Mouse (Mus musculus) layer of hippocampus, postnatal 36 days (tissue): ENCODE measurements around the gene Idh3b. TPM values are rescaled to one million over a fixed set of nuclear protein-coding genes. Genes with fewer than 3 reads are reported as not detected.

Experiments used
- DNase-seq, 2 experiments: peaks; one replicate each; pipeline ENCODE4 v3.0.0; 2022
- total RNA-seq, 2 experiments: library from RNA; stranded (reverse); gene quantifications; 2 replicates each; pipeline ENCODE4 v1.2.3; 2021

Idh3b gene
- 100 to 1,000 TPM; 329 to 336 TPM for total RNA-seq

DNA sequence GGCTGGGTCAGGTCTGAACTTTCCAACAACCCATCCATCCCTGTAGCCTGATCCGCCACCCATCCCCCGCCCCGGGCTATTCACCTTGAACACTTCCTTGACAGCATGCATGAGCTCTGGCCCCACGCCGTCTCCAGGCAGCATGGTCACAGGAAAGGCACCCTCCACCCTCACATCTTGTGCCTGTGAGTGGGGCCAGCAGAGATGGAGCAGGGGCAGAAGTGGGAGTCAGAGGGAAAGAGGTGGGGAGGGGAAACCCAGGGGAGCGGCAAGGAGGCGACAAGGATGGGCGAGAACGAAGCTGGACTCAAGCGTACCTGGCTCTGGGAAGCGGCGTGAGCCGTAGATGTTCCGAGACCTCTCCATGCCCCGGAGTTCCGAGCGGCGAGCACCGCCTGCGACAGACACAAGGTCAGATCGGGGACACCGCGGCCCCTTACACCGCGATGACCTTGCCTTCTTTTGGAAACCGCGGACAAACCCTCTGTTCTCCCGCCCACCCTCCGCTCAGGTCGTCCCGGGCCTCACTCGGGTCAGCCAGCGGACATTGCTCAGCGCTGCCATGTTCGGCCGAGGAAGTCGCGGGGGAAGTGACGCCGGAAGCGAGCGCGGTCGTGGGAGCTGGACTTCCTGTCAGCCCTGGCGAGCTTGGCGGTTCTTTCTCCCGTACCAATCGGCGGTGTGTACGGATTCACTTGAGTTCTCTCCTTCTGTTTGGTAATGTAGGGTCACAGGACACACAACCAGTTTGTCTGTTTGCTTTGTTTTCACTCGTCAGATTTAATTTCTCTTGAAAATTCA lies at the start of gene Idh3b:
TSS of gene Idh3b (minus strand) at position 694 of the 801 bp plus-strand sequence.
- peak; percentile 87 to 89 for DNase-seq

DNA sequence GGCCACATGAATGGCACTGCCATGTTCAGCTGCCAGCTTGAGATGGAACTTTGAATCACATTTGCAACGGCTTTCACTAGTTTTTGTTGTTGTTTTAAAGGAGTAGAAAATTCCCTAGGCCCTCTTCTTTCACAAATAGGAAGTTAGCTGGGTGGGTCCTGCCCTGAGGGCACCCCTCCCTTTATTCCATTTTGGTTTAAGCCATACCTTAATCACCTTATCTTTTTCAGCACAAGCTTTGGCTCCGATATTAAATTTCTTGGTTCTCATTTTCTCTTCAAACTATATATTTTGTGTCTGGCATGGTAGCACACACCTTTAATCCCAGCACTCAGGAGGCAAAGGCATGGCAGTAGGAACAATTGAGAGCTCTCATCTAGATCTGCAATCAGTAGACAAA lies 45.2 kb upstream of the Idh3b start:
- DNase-seq = no peak

DNA sequence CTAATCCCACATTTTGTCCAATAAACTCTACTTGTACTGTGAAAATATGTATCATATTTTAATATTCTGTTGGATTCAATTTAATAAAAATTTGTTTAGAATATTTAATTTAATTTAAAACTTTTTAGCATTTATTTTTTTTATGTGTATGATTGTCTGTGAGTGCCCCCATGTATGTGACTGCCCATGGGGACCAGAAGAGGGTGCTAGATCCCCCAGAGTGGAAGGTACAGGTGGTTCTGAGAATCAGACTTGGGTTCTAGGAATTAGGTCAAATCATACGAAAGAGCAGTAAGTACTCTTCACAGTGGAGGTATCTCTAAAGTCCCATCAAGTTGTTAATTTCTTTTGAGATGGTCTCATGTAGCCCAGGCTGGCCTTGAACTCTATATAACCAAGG lies 42.7 kb upstream of the Idh3b start:
- no peak for DNase-seq

DNA sequence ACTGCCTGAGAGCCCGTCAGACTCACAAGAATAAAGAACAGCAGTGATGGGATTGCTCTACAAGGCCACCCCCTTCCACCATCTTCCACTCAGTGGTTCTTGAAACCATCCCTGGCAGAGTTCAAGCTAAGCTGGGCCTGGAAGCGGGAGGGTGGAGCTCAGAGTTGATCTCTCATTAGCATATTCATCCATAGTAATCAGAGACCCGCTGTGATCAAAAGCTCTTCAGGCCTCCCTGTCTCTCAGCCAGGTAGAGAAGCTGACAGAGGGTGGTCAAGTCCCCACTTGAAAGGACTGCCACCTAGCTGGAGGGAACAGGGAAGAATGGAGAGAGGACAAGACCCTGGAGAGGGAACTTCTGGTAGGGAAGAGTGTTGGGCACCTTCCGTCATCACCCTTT lies 18.7 kb upstream of the Idh3b start:
- no peak for DNase-seq

DNA sequence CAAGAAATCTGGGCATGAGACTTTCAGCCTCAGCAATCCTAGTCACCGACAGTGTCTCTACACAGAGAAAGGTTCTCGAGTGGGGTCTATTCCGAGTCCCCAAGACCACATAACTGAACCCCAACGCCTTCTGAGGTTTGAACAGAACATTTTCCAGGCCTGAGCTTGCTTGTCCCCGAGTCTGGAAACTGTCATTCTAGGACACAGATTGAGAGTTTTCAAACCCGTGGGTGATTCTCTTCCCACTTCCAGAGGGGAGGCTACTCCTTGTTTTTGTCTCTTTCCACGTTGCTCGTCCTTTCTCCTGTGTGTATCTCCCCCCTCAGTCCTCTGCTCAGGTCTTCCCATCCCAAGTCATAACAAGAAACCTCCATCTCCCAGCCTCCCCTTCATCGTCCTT lies 13.2 kb upstream of the Idh3b start:
- no peak for DNase-seq

DNA sequence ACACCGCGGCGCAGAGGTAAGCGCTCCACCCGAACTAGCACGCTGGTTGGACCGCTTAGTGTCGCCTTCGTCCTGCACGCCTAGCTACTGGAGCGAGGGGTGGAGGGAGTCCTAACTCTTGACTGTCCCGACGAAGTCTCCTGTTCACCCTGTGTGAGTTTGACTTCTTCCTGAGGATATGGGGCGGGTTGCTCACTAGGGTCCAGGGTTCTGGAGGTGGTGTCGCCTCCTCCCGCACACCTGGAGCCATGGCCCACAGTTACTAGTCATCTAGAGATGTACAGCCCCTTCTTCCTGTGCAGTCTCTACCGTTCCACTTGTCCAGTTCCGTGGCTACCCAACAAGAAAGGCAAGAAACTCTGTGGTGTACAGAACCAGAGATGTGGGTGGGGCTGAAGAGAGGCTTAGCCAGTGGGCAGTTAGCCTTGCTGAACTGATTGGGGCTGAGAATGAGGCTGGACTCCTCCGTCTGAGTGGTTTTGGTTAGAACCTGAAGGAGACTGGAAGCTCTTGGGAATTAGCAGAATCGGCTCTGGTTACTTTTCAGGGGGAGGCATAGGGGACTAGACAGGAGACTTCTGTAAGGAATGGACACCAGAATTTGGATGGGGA lies 11.9 kb upstream of the Idh3b start:
- no peak for DNase-seq

DNA sequence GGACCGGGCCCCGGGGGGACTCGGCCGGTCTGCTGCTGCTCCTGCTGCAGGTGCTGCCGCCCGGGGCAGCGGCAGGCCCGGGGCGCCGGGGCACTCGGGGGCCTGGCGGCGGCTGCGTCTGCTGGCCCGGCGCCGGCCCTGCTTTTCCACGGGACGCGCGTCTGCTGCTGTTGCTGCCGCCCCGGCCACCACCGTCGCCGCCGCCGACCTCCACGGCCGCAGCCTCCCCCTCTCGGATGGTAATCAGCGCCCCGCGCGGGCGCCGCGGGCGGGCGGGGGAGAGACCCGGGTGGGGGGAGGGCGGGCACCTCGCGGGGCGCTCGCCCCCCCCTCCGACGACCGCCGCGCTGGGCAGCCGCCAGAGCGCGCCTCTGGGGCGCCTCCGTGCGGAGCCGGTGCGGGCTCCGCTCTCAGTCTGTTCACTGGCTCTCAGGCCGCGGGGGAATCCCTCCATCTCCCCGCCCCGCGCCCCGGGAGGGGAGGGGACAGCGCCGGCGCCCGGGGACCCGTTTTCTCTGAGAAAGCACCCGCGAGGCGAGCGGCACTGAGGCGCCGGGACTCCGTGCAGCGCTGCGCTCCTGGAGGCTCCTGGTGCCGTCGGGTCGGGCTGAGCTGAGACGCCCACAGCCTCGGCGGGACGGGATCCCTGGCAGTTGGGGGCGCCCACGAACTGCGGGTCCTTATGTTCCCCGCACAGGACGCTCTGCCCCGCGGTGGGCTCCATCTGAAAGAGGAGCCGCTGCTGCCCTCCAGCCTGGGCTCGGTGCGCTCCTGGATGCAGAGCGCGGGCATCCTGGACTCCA lies 11.2 kb upstream of the Idh3b start:
- DNase-seq = peak; percentile 54 to 59

DNA sequence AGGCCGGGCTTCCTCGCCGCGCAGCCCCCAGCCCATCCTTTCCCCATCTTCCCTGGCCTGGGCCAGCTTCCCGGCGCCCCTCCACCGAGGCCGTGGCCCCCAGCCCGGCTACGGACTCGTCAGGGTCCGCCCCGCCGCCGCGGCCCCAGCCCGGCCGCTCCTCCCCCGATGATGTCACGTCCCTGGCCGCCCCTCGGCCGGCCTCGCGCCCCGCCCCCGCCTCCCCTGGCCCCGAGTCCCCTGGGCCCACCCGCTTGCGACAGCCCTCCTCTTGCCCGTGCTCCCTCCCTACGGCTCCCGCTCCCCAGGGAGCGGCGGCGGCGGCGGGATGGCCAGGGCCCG lies 10.6 kb upstream of the Idh3b start, which contains the start of gene Ebf4:
TSS of gene Ebf4 (plus strand) at position 234 of the 342 bp plus-strand sequence.
- DNase-seq = peak in 1 of 2 experiments; percentile 41

DNA sequence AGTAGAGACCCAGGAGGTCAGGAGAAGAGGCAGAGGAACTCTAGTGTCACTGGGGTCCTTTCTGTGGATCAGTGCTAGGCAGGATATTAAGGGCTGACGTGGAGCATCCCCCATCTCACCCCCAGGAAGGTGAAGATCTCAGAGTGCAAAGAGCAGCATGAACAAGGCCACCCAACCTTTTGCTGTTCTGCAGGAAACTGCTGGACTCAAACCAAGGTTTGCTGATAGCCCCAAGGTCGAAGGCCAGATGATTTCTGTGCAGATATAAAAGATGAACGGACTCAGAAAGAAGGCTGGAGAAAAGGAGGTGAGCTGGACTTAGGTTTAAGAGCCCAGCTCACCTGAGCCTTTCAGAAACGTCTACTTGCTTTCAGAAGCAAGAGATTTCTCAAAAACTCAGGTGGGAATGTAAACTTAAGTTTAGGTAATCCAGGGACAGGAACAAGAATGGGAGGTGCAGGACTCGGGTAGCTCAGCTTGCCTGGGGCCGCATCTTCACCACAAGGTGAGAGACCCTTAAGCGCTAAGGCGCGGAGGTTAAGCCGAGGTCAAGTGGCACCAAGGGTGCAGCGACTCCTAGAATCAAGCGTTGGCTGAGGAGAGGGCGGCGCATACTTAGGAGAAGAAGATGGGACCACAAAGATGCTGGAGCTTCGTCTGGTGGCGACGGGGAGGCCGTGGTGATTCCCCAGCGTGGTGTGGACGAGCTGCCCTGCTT lies 10.0 kb upstream of the Idh3b start:
- DNase-seq = no peak

DNA sequence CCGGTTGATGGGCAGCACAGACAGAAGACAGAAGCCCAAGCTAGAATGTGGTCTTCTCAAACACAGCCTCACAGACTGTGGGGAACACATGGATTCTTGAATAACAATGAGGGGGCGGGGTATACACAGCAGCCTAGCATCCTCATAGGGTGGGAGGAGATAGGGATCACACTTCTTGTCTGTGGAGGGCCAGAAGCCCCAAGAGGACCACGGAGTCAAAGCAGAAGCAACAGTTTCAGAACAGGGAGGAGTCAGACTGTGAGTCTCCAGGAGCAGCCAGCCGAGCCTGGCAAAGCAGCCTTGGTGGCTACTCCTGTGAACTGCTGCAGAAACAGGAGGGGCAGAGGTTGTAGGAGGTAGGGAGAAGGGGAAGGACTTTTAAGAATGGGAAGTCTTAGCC lies 9.1 kb upstream of the Idh3b start:
- DNase-seq = no peak

DNA sequence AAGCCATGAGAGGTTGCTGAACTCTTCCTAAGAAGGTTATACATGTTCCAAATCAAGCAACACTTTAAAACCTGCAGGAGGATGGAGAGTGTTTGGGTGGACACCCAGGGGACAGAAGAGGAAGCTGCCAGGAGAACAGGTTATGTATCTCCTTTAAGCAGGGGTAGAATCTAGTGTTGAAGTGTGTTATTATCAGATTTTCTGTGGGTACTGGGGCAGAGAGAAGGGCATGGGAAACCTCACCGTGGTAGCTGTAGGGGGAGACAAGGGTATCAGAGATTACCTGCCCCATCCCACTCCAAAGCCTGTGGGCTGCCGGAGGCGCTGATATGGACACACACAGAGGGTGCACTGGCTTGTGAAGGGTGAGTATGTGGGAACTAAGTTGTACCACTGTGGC lies 8.7 kb upstream of the Idh3b start:
- no peak for DNase-seq

DNA sequence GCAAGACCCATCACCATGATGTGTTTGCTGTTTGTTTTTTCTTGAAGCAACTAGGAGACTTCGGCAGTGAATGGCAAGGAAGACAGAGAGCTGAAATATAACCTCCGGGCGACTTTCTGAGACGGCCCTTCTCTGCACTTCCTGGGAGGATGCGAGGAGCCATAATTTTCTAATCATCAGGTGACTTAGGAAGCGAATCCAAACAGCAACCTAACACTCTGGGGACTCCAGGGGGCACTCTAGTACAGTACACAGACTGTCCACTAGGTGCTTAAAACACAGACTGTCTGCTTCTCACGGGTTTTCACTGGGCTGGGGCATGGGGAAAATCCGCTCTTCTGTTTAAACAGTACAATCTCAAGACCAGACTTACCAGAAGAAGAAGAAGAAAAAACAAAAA lies 7.1 kb upstream of the Idh3b start:
- peak; percentile 64 to 65 for DNase-seq

DNA sequence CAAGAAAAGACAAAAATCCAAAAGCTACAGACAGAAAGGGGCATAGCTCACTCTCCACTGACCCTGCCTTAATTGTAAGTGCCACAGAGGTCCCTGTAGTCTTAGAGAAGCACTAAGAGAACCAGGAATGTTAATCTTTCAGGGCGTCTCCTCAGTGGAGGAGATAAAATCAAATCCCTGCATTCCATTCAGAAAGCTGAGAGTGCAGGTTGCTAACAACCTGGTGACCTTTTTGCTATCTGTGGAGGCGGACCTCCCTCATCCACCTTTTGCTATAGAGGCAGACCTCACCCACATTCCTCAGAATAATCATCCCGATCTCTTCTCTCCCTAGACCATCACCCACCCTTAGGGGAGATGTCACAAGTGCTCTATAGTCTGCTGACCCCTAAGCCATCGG lies 4.7 kb upstream of the Idh3b start:
- no peak for DNase-seq

DNA sequence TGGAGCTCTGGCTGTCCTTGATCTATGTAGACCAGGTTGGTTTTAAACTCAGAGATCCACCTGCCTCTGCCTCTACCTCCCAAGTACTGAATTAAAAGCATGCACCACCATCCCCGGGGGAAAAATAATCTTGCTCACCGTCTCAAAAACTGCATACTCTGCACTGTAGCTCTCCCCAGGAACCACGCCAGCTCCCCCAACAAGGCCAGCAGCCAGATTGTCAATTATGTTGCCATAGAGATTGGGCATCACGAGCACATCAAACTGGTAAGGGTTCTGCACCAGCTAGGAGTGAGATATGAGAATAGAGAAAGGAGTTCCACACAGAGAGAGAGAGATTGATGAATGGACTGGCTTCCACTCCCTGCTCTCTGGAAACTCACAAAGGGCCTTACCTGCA lies 3.5 kb downstream of the Idh3b start:
- DNase-seq = peak; percentile 64

DNA sequence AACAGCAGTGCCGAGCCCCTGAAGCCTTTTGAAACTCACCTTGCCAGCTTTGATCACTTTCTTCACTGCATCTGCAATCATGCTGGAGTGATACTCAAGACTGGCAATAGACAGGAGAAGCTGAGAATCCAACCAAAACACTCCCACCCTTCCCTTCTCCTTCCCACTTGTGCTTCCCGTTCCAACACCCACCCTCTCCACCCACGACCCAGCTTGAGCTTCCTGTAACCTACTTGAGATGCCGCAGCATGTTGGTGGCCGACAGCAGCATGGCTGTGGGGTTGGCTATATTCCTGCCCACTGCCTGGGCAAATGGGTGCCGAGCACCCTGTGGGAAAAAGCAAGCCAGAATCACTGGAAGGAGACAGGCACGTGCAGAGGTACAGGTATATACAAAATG lies 4.1 kb downstream of the Idh3b start:
- DNase-seq = peak in 1 of 2 experiments; percentile 57

DNA sequence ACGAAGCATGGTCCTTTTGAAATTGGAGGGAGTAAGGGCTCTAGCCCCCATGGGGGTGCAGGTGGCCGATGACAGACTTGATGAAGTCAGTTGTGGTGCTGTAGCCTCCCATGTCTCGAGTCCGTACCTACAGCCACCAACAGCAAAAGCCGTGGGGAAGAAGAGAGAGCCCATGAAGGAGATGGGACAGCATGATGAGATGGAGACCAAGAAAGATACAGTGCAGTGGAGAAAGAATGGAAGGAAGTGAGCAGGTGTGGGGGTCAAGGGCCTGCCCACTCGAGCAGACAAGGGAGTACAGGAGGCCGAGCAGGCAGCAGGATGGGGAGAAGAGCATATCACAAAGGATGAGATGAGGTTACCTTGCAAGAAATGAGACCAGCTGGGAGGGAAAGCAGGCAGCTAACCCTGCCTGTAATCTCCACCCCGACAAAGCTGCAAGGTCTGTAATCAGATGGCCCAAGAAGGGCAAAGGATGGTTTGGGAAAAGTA lies 4.7 kb downstream of the Idh3b start:
- DNase-seq = no peak

DNA sequence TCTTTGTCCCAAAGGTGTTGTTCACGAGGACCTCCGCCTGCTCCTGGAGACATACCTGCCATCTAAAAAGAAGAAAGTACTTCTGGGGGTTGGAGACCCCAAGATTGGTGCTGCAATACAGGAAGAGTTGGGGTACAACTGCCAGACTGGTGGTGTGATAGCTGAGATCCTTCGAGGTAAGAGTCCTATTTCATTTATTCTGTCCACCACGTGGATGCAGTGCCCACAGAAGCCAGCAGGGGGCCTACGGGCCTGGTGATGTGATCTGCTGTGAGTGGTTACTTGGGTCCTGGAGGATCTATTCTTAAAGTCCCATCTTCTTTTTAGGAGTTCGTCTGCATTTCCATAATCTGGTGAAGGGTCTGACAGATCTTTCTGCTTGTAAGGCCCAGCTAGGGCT lies 8.7 kb downstream of the Idh3b start:
- DNase-seq = no peak

DNA sequence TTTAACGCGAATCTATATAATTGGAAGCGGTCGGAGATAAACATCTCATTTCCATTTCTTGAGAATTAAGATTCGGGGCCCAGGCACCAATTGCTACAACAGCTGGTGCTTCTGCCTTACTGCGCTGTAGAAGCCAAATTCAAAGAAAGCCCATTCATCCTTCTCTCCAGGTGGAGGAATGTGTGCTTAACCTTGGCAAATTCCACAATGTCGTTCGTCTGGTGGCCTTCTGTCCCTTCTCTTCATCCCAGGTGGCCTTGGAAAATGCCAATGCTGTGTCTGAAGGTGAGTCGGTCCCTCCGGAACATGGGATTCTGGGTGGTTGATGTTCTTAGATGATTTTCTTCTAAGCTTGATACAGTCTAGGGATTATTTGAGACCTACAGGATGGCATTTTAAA lies 9.5 kb downstream of the Idh3b start:
- no peak for DNase-seq

DNA sequence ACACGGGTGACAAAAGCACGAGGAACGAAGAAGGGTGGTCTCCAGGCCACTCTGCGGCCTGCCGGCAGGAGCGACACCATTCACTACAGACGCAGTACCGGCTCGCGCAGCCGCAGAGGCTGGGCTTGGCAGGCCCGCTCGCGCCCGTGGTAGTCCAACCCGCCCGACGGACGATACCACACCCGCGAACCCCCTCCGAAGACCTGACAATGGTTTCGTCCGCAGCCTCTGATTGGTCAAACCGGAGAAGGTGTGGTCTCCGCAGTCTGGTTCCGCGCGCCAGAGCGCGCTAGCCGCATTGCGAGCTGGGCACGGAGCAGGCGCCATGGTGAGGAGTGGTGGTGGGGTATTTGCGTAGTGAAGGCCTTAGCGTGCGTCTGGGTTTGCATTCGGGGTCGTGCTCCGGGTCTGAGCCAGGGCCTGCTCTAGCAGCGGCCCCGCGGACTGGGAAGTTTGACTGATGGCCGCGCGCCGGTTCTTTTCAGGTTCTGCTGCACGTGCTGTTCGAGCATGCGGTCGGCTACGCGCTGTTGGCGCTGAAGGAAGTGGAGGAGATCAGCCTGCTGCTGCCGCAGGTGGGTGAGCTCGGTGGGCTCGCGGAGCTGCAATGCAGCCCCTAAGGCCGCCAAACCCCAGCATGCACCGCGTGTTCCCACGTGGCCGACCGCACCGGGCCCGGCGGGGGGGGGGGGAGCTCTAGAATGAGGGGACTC lies 10.0 kb downstream of the Idh3b start, which contains the start of gene Nop56:
TSS of gene Nop56 (plus strand) at position 282 of the 713 bp plus-strand sequence.
- peak; percentile 100 for DNase-seq

DNA sequence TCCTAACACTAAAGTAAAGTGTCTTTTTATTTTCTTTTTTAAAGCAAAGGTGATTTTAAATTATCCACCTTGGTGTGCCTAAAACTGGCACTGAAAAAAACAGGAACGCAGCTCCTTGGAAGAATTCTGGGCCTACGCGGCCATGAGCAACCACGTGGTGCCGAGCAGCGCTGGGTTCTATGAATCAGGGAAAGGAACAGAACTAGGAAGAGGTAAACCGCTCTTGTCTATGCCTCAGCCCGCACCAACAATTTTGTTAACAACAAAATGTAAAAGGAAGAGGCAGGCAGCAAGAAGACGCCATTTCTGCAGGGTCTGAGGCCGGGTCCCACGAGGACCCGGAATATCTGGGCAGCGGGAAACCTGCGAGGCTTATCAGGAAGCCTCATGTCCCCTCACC lies 10.6 kb downstream of the Idh3b start:
- DNase-seq = no peak

DNA sequence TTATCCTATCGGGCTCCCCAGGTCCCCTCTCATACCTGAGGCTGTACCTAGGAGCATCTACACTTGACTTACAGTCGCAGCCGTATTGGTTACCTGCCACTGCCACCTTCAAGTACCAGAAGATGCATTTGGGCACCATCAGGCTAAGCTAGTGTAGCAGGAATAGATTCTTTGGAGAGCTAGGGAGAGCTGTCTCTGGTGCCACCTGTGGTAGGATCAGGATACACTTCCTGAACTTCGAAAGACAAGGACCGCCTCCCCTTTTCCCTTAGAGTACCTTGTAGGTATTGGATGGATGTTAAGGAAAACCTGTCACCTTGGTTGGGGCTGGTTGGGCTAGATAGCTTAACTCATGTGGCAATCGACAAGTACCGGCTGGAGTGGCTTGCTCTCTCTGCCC lies 16.3 kb downstream of the Idh3b start:
- DNase-seq = no peak

DNA sequence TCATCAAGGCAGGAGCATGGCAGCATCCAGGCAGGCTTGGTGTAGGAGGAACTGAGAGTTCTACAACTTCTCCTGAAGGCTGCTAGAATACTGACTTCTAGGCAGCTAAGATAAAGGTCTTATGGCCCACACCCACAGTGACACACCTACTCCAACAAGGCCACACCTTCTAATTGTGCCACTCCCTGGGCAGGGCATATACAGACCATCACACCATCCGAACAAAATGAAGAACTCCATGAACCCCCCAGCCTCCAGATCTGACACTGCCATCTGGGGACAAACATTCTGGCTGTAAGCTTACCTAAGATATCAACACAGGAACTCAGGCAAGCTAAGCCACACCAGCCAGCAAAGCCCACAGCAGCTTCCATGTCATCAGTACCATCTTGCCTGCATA lies 18.8 kb downstream of the Idh3b start:
- no peak for DNase-seq
